Mouse (Mus musculus): ENCODE measurements around the gene Asap2. TPM values are rescaled to one million over a fixed set of nuclear protein-coding genes. Genes with fewer than 3 reads are reported as not detected.

Asap2 gene
- polyA plus RNA-seq, 1 experiment = 6.6 TPM

GRCm38 (mm10) chr12:21153279-21153707 is 163.0 kb downstream of the Asap2 start:
- H3K4me1 ChIP-seq (ENCODE audit: control insufficient read depth, insufficient read depth, low read length) = no peaks in the 10 kb centered on the region
- no peak overlapping the region for H3K27ac ChIP-seq (ENCODE audit: control insufficient read depth, insufficient read depth, low read depth, low read length, poor library complexity)
- H3K4me3 ChIP-seq (replicated peaks; ENCODE audit: control insufficient read depth, low read depth, low read length) = no peak overlapping the region
- WGBS = 82% methylated on average over 8 of the region's 8 CpGs
- TF ChIP-seq POLR2A (IDR thresholded peaks at IDR 0.05; ENCODE audit: borderline replicate concordance, control insufficient read depth, low read depth, low read length) (no peak), CTCF (IDR thresholded peaks at IDR 0.05; ENCODE audit: control insufficient read depth, insufficient read depth, low read length) (no peak)

DNA sequence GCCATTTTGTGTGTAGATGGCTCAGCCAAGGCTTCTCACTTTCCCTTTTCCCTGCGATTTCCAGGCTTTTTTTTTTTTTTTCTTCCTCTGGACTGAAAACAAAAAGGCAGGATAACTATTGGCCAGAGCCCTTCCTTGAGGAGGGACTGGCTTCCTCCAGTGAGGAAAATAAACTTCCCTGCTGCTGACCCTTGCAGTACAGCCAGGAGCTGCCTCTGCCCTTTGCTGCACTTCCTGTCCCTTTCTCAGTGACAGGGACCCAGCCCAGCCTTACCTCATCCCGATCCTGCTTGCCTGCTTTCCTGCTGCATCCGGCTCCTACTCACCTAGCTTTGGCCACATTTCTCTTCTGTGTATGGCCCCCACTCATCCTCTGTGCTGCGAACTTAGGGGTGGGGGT is 164.8 kb downstream of the Asap2 start:
- TF ChIP-seq POLR2A (IDR thresholded peaks at IDR 0.05; ENCODE audit: borderline replicate concordance, control insufficient read depth, low read depth, low read length) (no peak), CTCF (IDR thresholded peaks at IDR 0.05; ENCODE audit: control insufficient read depth, insufficient read depth, low read length) (no peak)
- Histone ChIP-seq H3K4me1 (ENCODE audit: control insufficient read depth, insufficient read depth, low read length) (no peaks in the 10 kb centered on the region; the same call in 1 of the 2 replicates), H3K27ac (ENCODE audit: control insufficient read depth, insufficient read depth, low read depth, low read length, poor library complexity) (no peak overlapping the region), H3K4me3 (replicated peaks; ENCODE audit: control insufficient read depth, low read depth, low read length) (no peak overlapping the region)
- 65% methylated on average over 4 of the region's 4 CpGs for WGBS

DNA sequence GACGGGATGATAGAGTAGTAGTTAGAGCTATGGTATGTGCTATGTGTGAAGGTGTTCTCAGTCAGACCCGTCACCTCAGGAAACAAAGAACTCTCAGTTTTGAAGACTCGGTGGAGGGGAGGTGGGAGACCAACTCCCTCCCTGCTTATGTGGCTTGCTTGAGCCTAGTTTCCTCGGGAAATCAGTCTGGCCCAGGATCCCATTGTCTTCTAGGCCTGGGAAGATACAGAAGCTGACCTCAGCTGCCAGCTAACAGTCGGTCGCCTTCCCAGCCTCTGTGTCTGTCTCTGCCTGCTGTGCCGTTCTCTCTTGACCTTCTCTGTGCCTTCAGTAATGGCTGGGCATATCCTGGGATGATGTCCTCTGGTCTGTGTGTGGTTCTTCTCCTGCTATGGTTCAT is 169.0 kb downstream of the Asap2 start:
- WGBS = 85% methylated on average over 7 of the region's 7 CpGs
- Histone ChIP-seq H3K4me1 (ENCODE audit: control insufficient read depth, insufficient read depth, low read length) (peaks cover 1% of the 10 kb centered on the region; the same call in 1 of the 2 replicates), H3K4me3 (replicated peaks; ENCODE audit: control insufficient read depth, low read depth, low read length) (no peak overlapping the region), H3K27ac (ENCODE audit: control insufficient read depth, insufficient read depth, low read depth, low read length, poor library complexity) (no peak overlapping the region)
- no peak for TF ChIP-seq POLR2A (IDR thresholded peaks at IDR 0.05; ENCODE audit: borderline replicate concordance, control insufficient read depth, low read depth, low read length)
- TF ChIP-seq CTCF (IDR thresholded peaks at IDR 0.05; ENCODE audit: control insufficient read depth, insufficient read depth, low read length) = no peak

DNA sequence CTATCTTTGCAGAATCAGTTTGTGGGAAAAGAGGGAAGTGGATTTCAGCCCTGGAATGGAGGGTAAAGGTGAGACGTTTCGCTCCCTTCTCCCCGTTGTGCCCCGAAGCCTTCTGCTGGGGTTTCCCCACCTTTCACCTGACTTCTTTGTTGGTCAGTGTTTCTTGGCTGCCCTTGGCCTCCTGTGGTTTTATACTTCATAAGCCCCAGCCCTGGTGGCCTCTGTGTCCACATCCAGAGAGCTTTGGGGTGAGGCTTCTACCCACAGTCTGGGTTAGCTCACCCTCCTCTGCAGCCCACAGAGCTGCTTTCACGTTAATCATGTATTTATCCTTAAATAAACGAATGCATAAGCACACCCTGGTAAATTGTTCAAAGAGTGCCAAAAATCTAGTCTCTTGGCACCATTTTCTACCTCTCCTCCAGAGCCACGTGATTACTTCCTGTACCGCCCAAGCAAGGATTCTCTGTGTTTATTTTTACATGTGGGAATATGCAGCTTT is 170.1 kb downstream of the Asap2 start:
- Histone ChIP-seq H3K4me3 (replicated peaks; ENCODE audit: control insufficient read depth, low read depth, low read length) (no peak overlapping the region), H3K4me1 (ENCODE audit: control insufficient read depth, insufficient read depth, low read length) (peaks cover 1% of the 10 kb centered on the region; the same call in 1 of the 2 replicates), H3K27ac (ENCODE audit: control insufficient read depth, insufficient read depth, low read depth, low read length, poor library complexity) (no peak overlapping the region)
- TF ChIP-seq POLR2A (IDR thresholded peaks at IDR 0.05; ENCODE audit: borderline replicate concordance, control insufficient read depth, low read depth, low read length) (no peak), CTCF (IDR thresholded peaks at IDR 0.05; ENCODE audit: control insufficient read depth, insufficient read depth, low read length) (no peak)
- WGBS = 50% methylated on average over 8 of the region's 8 CpGs

GRCm38 (mm10) chr12:21161841-21162240 is 171.6 kb downstream of the Asap2 start:
- H3K27ac ChIP-seq (ENCODE audit: control insufficient read depth, insufficient read depth, low read depth, low read length, poor library complexity) = 0 out of 2 replicates have a peak overlapping the region, but pooled peaks have one; percentile 28
- 65% methylated on average over 4 of the region's 4 CpGs for WGBS
- TF ChIP-seq POLR2A (IDR thresholded peaks at IDR 0.05; ENCODE audit: borderline replicate concordance, control insufficient read depth, low read depth, low read length) = no peak
- no peak overlapping the region for H3K4me3 ChIP-seq (replicated peaks; ENCODE audit: control insufficient read depth, low read depth, low read length)
- H3K4me1 ChIP-seq (ENCODE audit: control insufficient read depth, insufficient read depth, low read length) = peaks cover 1% of the 10 kb centered on the region; the same call in 1 of the 2 replicates

- H3K4me1 ChIP-seq (ENCODE audit: control insufficient read depth, insufficient read depth, low read length) = peaks cover 1% of the 10 kb centered on the region; the same call in 1 of the 2 replicates
- no peak overlapping the region for H3K27ac ChIP-seq (ENCODE audit: control insufficient read depth, insufficient read depth, low read depth, low read length, poor library complexity)
- 90% methylated on average over 3 of the region's 3 CpGs for WGBS
- H3K4me3 ChIP-seq (replicated peaks; ENCODE audit: control insufficient read depth, low read depth, low read length) = no peak overlapping the region
- TF ChIP-seq CTCF (IDR thresholded peaks at IDR 0.05; ENCODE audit: control insufficient read depth, insufficient read depth, low read length) (no peak), POLR2A (IDR thresholded peaks at IDR 0.05; ENCODE audit: borderline replicate concordance, control insufficient read depth, low read depth, low read length) (no peak)
These were observed 173.4 kb downstream of the Asap2 start for GRCm38 (mm10) chr12:21163706-21164105.

DNA sequence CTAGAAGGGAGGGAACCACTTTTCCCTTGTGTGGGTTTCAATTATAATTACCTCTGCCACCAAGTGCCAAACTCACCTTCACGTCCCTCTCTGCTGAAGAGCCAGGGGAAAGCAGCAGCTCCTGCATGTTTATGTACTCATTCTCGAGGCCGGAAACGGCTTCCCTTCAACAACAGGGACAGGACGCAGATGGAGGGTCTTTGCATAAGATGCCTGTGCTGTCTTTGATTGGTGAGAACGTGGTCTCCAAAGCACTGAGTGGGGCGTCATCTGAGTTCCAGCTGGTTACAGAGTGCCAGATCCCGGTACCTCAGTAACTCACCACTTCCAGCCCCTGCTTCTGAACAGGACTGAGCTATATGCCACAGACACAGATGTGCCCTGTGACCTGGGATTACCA is 174.0 kb downstream of the Asap2 start:
- TF ChIP-seq POLR2A (IDR thresholded peaks at IDR 0.05; ENCODE audit: borderline replicate concordance, control insufficient read depth, low read depth, low read length) (no peak), CTCF (IDR thresholded peaks at IDR 0.05; ENCODE audit: control insufficient read depth, insufficient read depth, low read length) (no peak)
- Histone ChIP-seq H3K4me3 (replicated peaks; ENCODE audit: control insufficient read depth, low read depth, low read length) (no peak overlapping the region), H3K27ac (ENCODE audit: control insufficient read depth, insufficient read depth, low read depth, low read length, poor library complexity) (no peak overlapping the region), H3K4me1 (ENCODE audit: control insufficient read depth, insufficient read depth, low read length) (peaks cover 1% of the 10 kb centered on the region; the same call in 1 of the 2 replicates)
- WGBS = 87% methylated on average over 8 of the region's 8 CpGs

GRCm38 (mm10) chr12:21165157-21165556 is 174.9 kb downstream of the Asap2 start:
- H3K4me1 ChIP-seq (ENCODE audit: control insufficient read depth, insufficient read depth, low read length) = peaks cover 1% of the 10 kb centered on the region; the same call in 1 of the 2 replicates

More at GRCm38 (mm10) chr12:21165157-21165556, 174.9 kb downstream of the Asap2 start:
- TF ChIP-seq CTCF (IDR thresholded peaks at IDR 0.05; ENCODE audit: control insufficient read depth, insufficient read depth, low read length) = no peak
- no peak for TF ChIP-seq POLR2A (IDR thresholded peaks at IDR 0.05; ENCODE audit: borderline replicate concordance, control insufficient read depth, low read depth, low read length)
- H3K4me3 ChIP-seq (replicated peaks; ENCODE audit: control insufficient read depth, low read depth, low read length) = no peak overlapping the region
- no peak overlapping the region for H3K27ac ChIP-seq (ENCODE audit: control insufficient read depth, insufficient read depth, low read depth, low read length, poor library complexity)
- 74% methylated on average over 3 of the region's 3 CpGs for WGBS

All from bone marrow, adult 2 months (tissue).